ENCODE assay signal across 8 mouse cellular contexts in the genomic region with DNA sequence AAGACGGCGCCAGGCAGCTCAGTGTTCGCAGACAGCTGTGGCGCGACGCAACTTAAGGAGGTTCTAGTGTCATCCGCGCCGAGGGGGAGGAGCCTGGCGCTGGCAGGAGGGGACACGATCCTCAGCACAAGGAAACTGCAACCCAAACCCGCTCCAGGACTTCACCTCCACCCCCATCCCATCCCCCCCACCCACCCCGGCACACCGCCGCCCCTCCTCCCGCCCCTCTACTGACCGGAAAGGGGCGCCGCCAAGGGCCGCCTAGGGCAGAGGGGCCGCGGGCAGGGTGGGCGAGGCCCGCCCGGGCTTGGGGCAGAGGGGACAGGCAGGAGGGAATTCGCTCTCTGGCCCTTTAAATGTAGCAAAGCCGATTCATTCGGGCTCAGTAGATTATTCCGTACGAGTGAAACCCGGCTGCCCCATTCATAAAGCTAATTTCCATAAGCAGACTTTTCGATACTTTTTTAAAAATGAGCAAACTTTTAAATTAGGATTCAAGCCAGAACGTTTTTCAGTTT. TPM values are rescaled to one million over a fixed set of nuclear protein-coding genes. Genes with fewer than 3 reads are reported as not detected.
DNase-seq lines count a peak whose midpoint lies in the region; ATAC-seq lines count a peak whose summit lies in the region.

No protein-coding gene starts in this region.

- peaks cover 100% of the 10 kb centered on the region for H3K27me3 ChIP-seq in erythroblast, embryonic 14.5 days (ENCODE audit: control insufficient read depth)
- peaks cover 99% of the 10 kb centered on the region for H3K27me3 ChIP-seq in limb, embryonic 12.5 days
- peaks cover 95% of the 10 kb centered on the region for H3K27me3 ChIP-seq in midbrain, embryonic 12.5 days

- H3K36me3 ChIP-seq in erythroblast, embryonic 14.5 days (ENCODE audit: control insufficient read depth), result no peaks in the 10 kb centered on the region
- no peaks in the 10 kb centered on the region for H3K36me3 ChIP-seq in limb, embryonic 12.5 days
- no peaks in the 10 kb centered on the region for H3K36me3 ChIP-seq in midbrain, embryonic 12.5 days

- intact Hi-C loops in heart, postnatal 36 days (cut with DNase I), result loop anchor here (2.0 to 10.0 kb wide), 3 partner anchors 246 to 496 kb away; a partner anchor contains a TSS

- peaks cover 7% of the 10 kb centered on the region for H3K4me1 ChIP-seq in erythroblast, embryonic 14.5 days (ENCODE audit: control insufficient read depth)
- H3K4me1 ChIP-seq in limb, embryonic 12.5 days (replicated peaks), result peaks cover 58% of the 10 kb centered on the region
- H3K4me1 ChIP-seq in midbrain, embryonic 12.5 days, result peaks cover 34% of the 10 kb centered on the region

- ATAC-seq in erythroblast, adult 5-6 weeks (replicated peaks; ENCODE audit: low FRiP score, poor library complexity, severe bottlenecking), result no peak
- no peak for ATAC-seq in limb, embryonic 12.5 days (ENCODE audit: insufficient number of reproducible peaks, insufficient read depth, low FRiP score, low TSS enrichment, low read depth)
- ATAC-seq in midbrain, embryonic 12.5 days (ENCODE audit: low FRiP score, low read depth), result peak; percentile 42

- 0 out of 2 replicates have a peak overlapping the region, but pooled peaks have one; percentile 31 for H3K9ac ChIP-seq in limb, embryonic 12.5 days (replicated peaks)
- peak overlapping the region; percentile 43; the same call in 1 of the 2 replicates for H3K9ac ChIP-seq in midbrain, embryonic 12.5 days (replicated peaks)

- peak; percentile 86 for DNase-seq in embryo, embryonic 9.5 days (ENCODE audit: extremely low spot score)
- peak; percentile 51 to 54 for DNase-seq in heart, postnatal 36 days
- DNase-seq in urinary bladder, adult 2 months (ENCODE audit: low spot score), result peak; percentile 77
- DNase-seq in ovary, adult 18-20 months (ENCODE audit: low spot score), result no peak

- no peak overlapping the region for H3K27ac ChIP-seq in limb, embryonic 12.5 days
- H3K27ac ChIP-seq in midbrain, embryonic 12.5 days (replicated peaks), result peak overlapping the region; percentile 77

- peaks cover 9% of the 10 kb centered on the region; the same call in 1 of the 2 replicates for H3K9me3 ChIP-seq in erythroblast, embryonic 14.5 days (ENCODE audit: control insufficient read depth, low read length)
- no peaks in the 10 kb centered on the region for H3K9me3 ChIP-seq in limb, embryonic 12.5 days
- H3K9me3 ChIP-seq in midbrain, embryonic 12.5 days, result no peaks in the 10 kb centered on the region

- peak overlapping the region; percentile 53 for H3K4me3 ChIP-seq in erythroblast, embryonic 14.5 days (replicated peaks)
- H3K4me3 ChIP-seq in limb, embryonic 12.5 days (replicated peaks), result peak overlapping the region; percentile 46
- H3K4me3 ChIP-seq in midbrain, embryonic 12.5 days, result peak overlapping the region; percentile 51

- WGBS in limb, embryonic 12.5 days, result under 1% methylated on average over 33 of the region's 33 CpGs
- WGBS in midbrain, embryonic 12.5 days, result under 1% methylated on average over 30 of the region's 33 CpGs

- peak overlapping the region; percentile 87 for H3K4me2 ChIP-seq in limb, embryonic 12.5 days
- H3K4me2 ChIP-seq in midbrain, embryonic 12.5 days (replicated peaks), result peak overlapping the region; percentile 84

RNA-seq across cellular contexts. Expression of a gene that starts 2.4 kb away (rescaled TPM):
- polyA plus RNA-seq in erythroblast, embryonic 14.5 days (2012), result not detected in 2 replicates
- not detected in 2 replicates for total RNA-seq in erythroblast, adult 5-6 weeks (2015; ENCODE audit: low replicate concordance)
- not detected in 2 replicates for total RNA-seq in erythroblast, adult 5-6 weeks (2017; ENCODE audit: low replicate concordance)
- not detected for total RNA-seq in heart, postnatal 36 days (2021)
- polyA plus RNA-seq in limb, embryonic 12.5 days (2016; fragmentation: Nextera tagmentation; extraction: Ambion mirVana), result 0.35 TPM in 1 of 2 replicates, not detected in the other
- 3.0 and 5.3 TPM in 2 replicates for polyA plus RNA-seq in midbrain, embryonic 12.5 days (2016; fragmentation: Nextera tagmentation; extraction: Ambion mirVana)
- polyA plus RNA-seq in urinary bladder, adult 2 months (2012; rRNA removed), result 12.3 and 23.2 TPM in 2 replicates

RNA-seq across cellular contexts. Expression of a gene that starts 10.7 kb away (rescaled TPM):
- not detected in 2 replicates for polyA plus RNA-seq in erythroblast, embryonic 14.5 days (2012)
- not detected in 2 replicates for total RNA-seq in erythroblast, adult 5-6 weeks (2015; ENCODE audit: low replicate concordance)
- not detected in 2 replicates for total RNA-seq in erythroblast, adult 5-6 weeks (2017; ENCODE audit: low replicate concordance)
- total RNA-seq in heart, postnatal 36 days (2021), result not detected
- 0.55 TPM in 1 of 2 replicates, not detected in the other for polyA plus RNA-seq in limb, embryonic 12.5 days (2016; fragmentation: Nextera tagmentation; extraction: Ambion mirVana)
- polyA plus RNA-seq in midbrain, embryonic 12.5 days (2016; fragmentation: Nextera tagmentation; extraction: Ambion mirVana), result 3.0 and 3.5 TPM in 2 replicates
- polyA plus RNA-seq in urinary bladder, adult 2 months (2012; rRNA removed), result 15.6 and 15.8 TPM in 2 replicates

RNA-seq across cellular contexts. Expression of a gene that starts 11.2 kb away (rescaled TPM):
- 0.04 TPM in 1 of 2 replicates, not detected in the other for polyA plus RNA-seq in erythroblast, embryonic 14.5 days (2012)
- total RNA-seq in erythroblast, adult 5-6 weeks (2015; ENCODE audit: low replicate concordance), result 0.42 and 1.5 TPM in 2 replicates
- 0.56 and 1.4 TPM in 2 replicates for total RNA-seq in erythroblast, adult 5-6 weeks (2017; ENCODE audit: low replicate concordance)
- total RNA-seq in heart, postnatal 36 days (2021), result 1 to 10 TPM in 1 of 2 experiments, under 1 TPM in 1; 0.47 to 2.2 TPM
- polyA plus RNA-seq in limb, embryonic 12.5 days (2016; fragmentation: Nextera tagmentation; extraction: Ambion mirVana), result 4.2 and 5.0 TPM in 2 replicates
- 77.4 and 84.2 TPM in 2 replicates for polyA plus RNA-seq in midbrain, embryonic 12.5 days (2016; fragmentation: Nextera tagmentation; extraction: Ambion mirVana)
- 60.3 and 78.8 TPM in 2 replicates for polyA plus RNA-seq in urinary bladder, adult 2 months (2012; rRNA removed)

Comparison
In these comparisons a context has a peak if more than half of its experiments do, and no peak if none do; other contexts are left out.
1. RNA of a gene that starts 11.2 kb away (polyA plus RNA-seq): 77.4 to 84.2 TPM in midbrain, embryonic 12.5 days and 60.3 to 78.8 TPM in urinary bladder, adult 2 months; 4.2 to 5.0 TPM in limb, embryonic 12.5 days and 0.04 TPM in erythroblast, embryonic 14.5 days; every median in the first group is over 10 times any median in the second.
2. Peak in every context shown above with its lines, with median percentiles within 50 percentile points of each other: H3K4me3 ChIP-seq.